Comparison of ENCODE assay signal across 8 mouse cellular contexts in the genomic region with DNA sequence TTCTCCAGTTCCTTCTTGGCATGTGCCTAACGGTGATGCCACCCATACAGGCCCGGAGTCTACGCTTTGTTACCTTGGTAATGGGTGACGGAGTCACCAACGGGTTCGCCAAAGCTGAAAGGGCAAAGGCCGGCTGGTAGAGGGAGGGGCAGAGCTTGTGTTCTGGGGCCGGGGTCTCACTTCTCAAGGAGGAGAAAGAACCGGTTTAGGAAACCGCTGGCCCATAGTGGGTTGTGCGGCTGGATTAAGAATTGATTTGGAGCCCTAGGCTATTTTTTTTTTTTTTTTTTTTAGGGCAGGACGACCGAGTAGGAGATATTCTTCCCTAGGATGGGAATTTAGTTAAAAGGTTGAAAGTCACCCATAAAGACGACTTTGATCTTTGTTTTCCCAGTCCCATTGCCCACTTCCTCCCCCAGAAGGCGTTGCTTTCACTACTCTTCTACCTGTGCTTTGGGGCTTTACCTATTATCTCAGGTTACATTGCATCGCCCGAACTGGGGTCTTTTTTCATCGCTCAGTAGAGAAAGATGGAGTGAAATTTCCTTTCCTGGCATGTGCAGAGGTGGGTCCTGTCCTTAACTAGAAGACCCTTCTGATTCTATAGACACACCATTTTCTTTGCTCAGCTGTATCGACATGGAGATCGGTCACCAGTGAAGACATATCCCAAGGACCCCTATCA. TPM values are rescaled to one million over a fixed set of nuclear protein-coding genes. Genes with fewer than 3 reads are reported as not detected.
DNase-seq lines count a peak whose midpoint lies in the region; ATAC-seq and TF ChIP-seq lines count a peak whose summit lies in the region.

No protein-coding gene starts in this region.

- peak overlapping the region; percentile 70 for H3K4me2 ChIP-seq in forebrain, embryonic 11.5 days (ENCODE audit: low read depth, low read length, severe bottlenecking)
- H3K4me2 ChIP-seq in liver, embryonic 12.5 days = peak overlapping the region; percentile 79

- H3K79me2 ChIP-seq in heart, adult 2 months (replicated peaks; ENCODE audit: control insufficient read depth, insufficient read depth, low read length) = no peaks in the 10 kb centered on the region
- peaks cover 6% of the 10 kb centered on the region for H3K79me2 ChIP-seq in C2C12 (ENCODE audit: control insufficient read depth, insufficient read depth)

- peak overlapping the region; percentile 79 for H3K9ac ChIP-seq in heart, adult 2 months (ENCODE audit: low read depth, low read length)
- H3K9ac ChIP-seq in forebrain, embryonic 11.5 days (ENCODE audit: low read length) = peak overlapping the region; percentile 92
- H3K9ac ChIP-seq in liver, embryonic 12.5 days = peak overlapping the region; percentile 83

- no peak for TF ChIP-seq POLR2A in heart, adult 2 months (IDR thresholded peaks at IDR 0.05; ENCODE audit: insufficient read depth, low read depth, low read length)

- H3K79me3 ChIP-seq in C2C12 (ENCODE audit: low read depth) = no peaks in the 10 kb centered on the region

- H3K36me3 ChIP-seq in heart, adult 2 months (ENCODE audit: control insufficient read depth, insufficient read depth, low read length) = no peaks in the 10 kb centered on the region; the same call in 1 of the 2 replicates
- H3K36me3 ChIP-seq in C2C12 (ENCODE audit: control insufficient read depth, insufficient read depth) = peaks cover 23% of the 10 kb centered on the region
- peaks cover 7% of the 10 kb centered on the region; the same call in 1 of the 2 replicates for H3K36me3 ChIP-seq in forebrain, embryonic 11.5 days (ENCODE audit: control insufficient read depth, insufficient read depth, low read length)
- H3K36me3 ChIP-seq in liver, embryonic 12.5 days = peaks cover 32% of the 10 kb centered on the region

- H3K4me1 ChIP-seq in heart, adult 2 months (ENCODE audit: control insufficient read depth, insufficient read depth, low read length) = peaks cover 5% of the 10 kb centered on the region; the same call in 1 of the 2 replicates
- peaks cover 14% of the 10 kb centered on the region for H3K4me1 ChIP-seq in forebrain, embryonic 11.5 days (replicated peaks; ENCODE audit: control insufficient read depth, insufficient read depth, low read length)
- peaks cover 22% of the 10 kb centered on the region for H3K4me1 ChIP-seq in liver, embryonic 12.5 days

- 14% methylated on average over 20 of the region's 20 CpGs for WGBS in heart, adult 2 months
- 13% methylated on average over 20 of the region's 20 CpGs for WGBS in forebrain, embryonic 11.5 days
- WGBS in liver, embryonic 12.5 days (ENCODE audit: insufficient replicate concordance) = 12% methylated on average over 20 of the region's 20 CpGs

- intact Hi-C loops in heart, adult 2 months (cut with DNase I) = loop anchor here (5.0 kb wide), 3 partner anchors 34 to 301 kb away; a partner anchor contains a TSS

- H3K27me3 ChIP-seq in heart, adult 2 months (ENCODE audit: control insufficient read depth, insufficient read depth, low read length) = no peaks in the 10 kb centered on the region
- no peaks in the 10 kb centered on the region for H3K27me3 ChIP-seq in C2C12 (ENCODE audit: control insufficient read depth, insufficient read depth, insufficient read length)
- H3K27me3 ChIP-seq in forebrain, embryonic 11.5 days (ENCODE audit: control insufficient read depth, insufficient read depth, low read length) = no peaks in the 10 kb centered on the region
- no peaks in the 10 kb centered on the region for H3K27me3 ChIP-seq in liver, embryonic 12.5 days (replicated peaks)

- no peak for TF ChIP-seq EP300 in heart, adult 2 months (IDR thresholded peaks at IDR 0.05; ENCODE audit: insufficient read depth, low read depth, low read length)

- H3ac ChIP-seq in C2C12 (ENCODE audit: control insufficient read depth, insufficient read length, low read depth) = peak overlapping the region; percentile 88

- TF ChIP-seq CTCF in heart, adult 2 months (IDR thresholded peaks at IDR 0.05) = no peak
- TF ChIP-seq CTCF in C2C12 (IDR thresholded peaks at IDR 0.05; ENCODE audit: control insufficient read depth, insufficient read depth, insufficient read length) = no peak

- no peak for DNase-seq in heart, adult 2 months
- DNase-seq in heart, postnatal 4 days = no peak
- no peak for DNase-seq in forebrain, embryonic 11.5 days (ENCODE audit: low spot score)
- DNase-seq in right cerebral cortex, postnatal 14 days = no peak
- DNase-seq in adrenal gland, postnatal 25 days = no peak
- DNase-seq in embryo, embryonic 10 days (ENCODE audit: low spot score) = no peak

- H3K9me3 ChIP-seq in forebrain, embryonic 11.5 days (ENCODE audit: control insufficient read depth, low read length) = no peaks in the 10 kb centered on the region
- no peaks in the 10 kb centered on the region for H3K9me3 ChIP-seq in liver, embryonic 12.5 days (replicated peaks)

- peak overlapping the region; percentile 82 for H3K27ac ChIP-seq in heart, adult 2 months
- peak overlapping the region; percentile 90 for H3K27ac ChIP-seq in forebrain, embryonic 11.5 days (ENCODE audit: low read depth, low read length)
- H3K27ac ChIP-seq in liver, embryonic 12.5 days = peak overlapping the region; percentile 86

- peak overlapping the region; percentile 87 for H3K4me3 ChIP-seq in heart, adult 2 months
- peak overlapping the region; percentile 80 for H3K4me3 ChIP-seq in C2C12 (ENCODE audit: insufficient read depth, poor library complexity, severe bottlenecking)
- peak overlapping the region; percentile 78 for H3K4me3 ChIP-seq in forebrain, embryonic 11.5 days (ENCODE audit: low read depth, low read length)
- peak overlapping the region; percentile 81 for H3K4me3 ChIP-seq in liver, embryonic 12.5 days

- no peak for ATAC-seq in forebrain, embryonic 11.5 days (replicated peaks; ENCODE audit: low FRiP score)
- ATAC-seq in liver, embryonic 12.5 days = no peak; the same call in 1 of the 2 replicates

TF ChIP-seq in C2C12, 6 proteins besides CTCF, POLR2A, EP300 and RAD21:
- TF ChIP-seq USF1 (IDR thresholded peaks at IDR 0.05; ENCODE audit: low read depth) = no peak
- TF ChIP-seq CEBPB (IDR thresholded peaks at IDR 0.05; ENCODE audit: low read depth) = no peak
- no peak for TF ChIP-seq MYOG (IDR thresholded peaks at IDR 0.05; ENCODE audit: control insufficient read depth, extremely low read depth, insufficient read length)
- no peak for TF ChIP-seq FOSL1 (IDR thresholded peaks at IDR 0.05; ENCODE audit: insufficient read depth, low read length, poor library complexity, severe bottlenecking)
- TF ChIP-seq MYOD1 (IDR thresholded peaks at IDR 0.05; ENCODE audit: control insufficient read depth, insufficient read length, low read depth) = no peak
- TF ChIP-seq MAX (IDR thresholded peaks at IDR 0.05) = no peak

RNA-seq across cellular contexts. Expression of a gene that starts 0.4 kb away (rescaled TPM):
- total RNA-seq in heart, adult 2 months (2021) = 10 to 100 TPM; 17.3 to 19.9 TPM
- polyA plus RNA-seq in heart, adult 2 months (2012; rRNA removed) = 15.0 and 20.4 TPM in 2 replicates
- total RNA-seq in heart, postnatal 4 days (2021) = 10 to 100 TPM; 21.0 to 21.8 TPM
- polyA plus RNA-seq in C2C12 (2012; fragmentation: generic; extraction: Trizol) = 11.3 TPM
- polyA plus RNA-seq in forebrain, embryonic 11.5 days (2014; fragmentation: Nextera tagmentation; extraction: Ambion mirVana) = 28.7 and 36.7 TPM in 2 replicates
- 9.6 and 10.3 TPM in 2 replicates for polyA plus RNA-seq in liver, embryonic 12.5 days (2016; fragmentation: Nextera tagmentation; extraction: Ambion mirVana)
- 34.0 and 41.8 TPM in 2 replicates for total RNA-seq in adrenal gland, postnatal 25 days (2021)

RNA-seq across cellular contexts. Expression of a gene that starts 0.5 kb away (rescaled TPM):
- total RNA-seq in heart, adult 2 months (2021) = 10 to 100 TPM; 20.3 to 27.6 TPM
- polyA plus RNA-seq in heart, adult 2 months (2012; rRNA removed) = 30.6 and 32.9 TPM in 2 replicates
- 1 to 10 TPM; 1.6 to 2.7 TPM for total RNA-seq in heart, postnatal 4 days (2021)
- polyA plus RNA-seq in C2C12 (2012; fragmentation: generic; extraction: Trizol) = 0.21 TPM
- 1.6 and 2.0 TPM in 2 replicates for polyA plus RNA-seq in forebrain, embryonic 11.5 days (2014; fragmentation: Nextera tagmentation; extraction: Ambion mirVana)
- polyA plus RNA-seq in liver, embryonic 12.5 days (2016; fragmentation: Nextera tagmentation; extraction: Ambion mirVana) = 12.9 and 13.5 TPM in 2 replicates
- total RNA-seq in adrenal gland, postnatal 25 days (2021) = 16.7 and 22.7 TPM in 2 replicates

RNA-seq across cellular contexts. Expression of a gene that starts 19.5 kb away (rescaled TPM):
- 1 to 10 TPM; 4.7 to 8.5 TPM for total RNA-seq in heart, adult 2 months (2021)
- 6.1 and 8.6 TPM in 2 replicates for polyA plus RNA-seq in heart, adult 2 months (2012; rRNA removed)
- total RNA-seq in heart, postnatal 4 days (2021) = 1 to 10 TPM; 5.2 to 5.5 TPM
- polyA plus RNA-seq in C2C12 (2012; fragmentation: generic; extraction: Trizol) = 4.9 TPM
- 23.3 and 26.9 TPM in 2 replicates for polyA plus RNA-seq in forebrain, embryonic 11.5 days (2014; fragmentation: Nextera tagmentation; extraction: Ambion mirVana)
- 12.1 and 13.4 TPM in 2 replicates for polyA plus RNA-seq in liver, embryonic 12.5 days (2016; fragmentation: Nextera tagmentation; extraction: Ambion mirVana)
- total RNA-seq in adrenal gland, postnatal 25 days (2021) = 21.0 and 22.9 TPM in 2 replicates

RNA-seq across cellular contexts. Expression of a gene that starts 33.7 kb away (rescaled TPM):
- total RNA-seq in heart, adult 2 months (2021) = 1 to 10 TPM; 2.7 to 3.2 TPM
- polyA plus RNA-seq in heart, adult 2 months (2012; rRNA removed) = 8.5 and 12.6 TPM in 2 replicates
- total RNA-seq in heart, postnatal 4 days (2021) = 1 to 10 TPM; 5.0 to 5.1 TPM
- polyA plus RNA-seq in C2C12 (2012; fragmentation: generic; extraction: Trizol) = 1.2 TPM
- 9.9 and 10.8 TPM in 2 replicates for polyA plus RNA-seq in forebrain, embryonic 11.5 days (2014; fragmentation: Nextera tagmentation; extraction: Ambion mirVana)
- 8.3 and 8.4 TPM in 2 replicates for polyA plus RNA-seq in liver, embryonic 12.5 days (2016; fragmentation: Nextera tagmentation; extraction: Ambion mirVana)
- 10.4 and 13.2 TPM in 2 replicates for total RNA-seq in adrenal gland, postnatal 25 days (2021)

RNA-seq across cellular contexts. Expression of a gene that starts 52.6 kb away (rescaled TPM):
- total RNA-seq in heart, adult 2 months (2021) = 100 to 1,000 TPM; 141 to 157 TPM
- polyA plus RNA-seq in heart, adult 2 months (2012; rRNA removed) = 139 and 165 TPM in 2 replicates
- total RNA-seq in heart, postnatal 4 days (2021) = 10 to 100 TPM; 90.5 to 99.5 TPM
- polyA plus RNA-seq in C2C12 (2012; fragmentation: generic; extraction: Trizol) = 19.0 TPM
- polyA plus RNA-seq in forebrain, embryonic 11.5 days (2014; fragmentation: Nextera tagmentation; extraction: Ambion mirVana) = 28.9 and 34.8 TPM in 2 replicates
- polyA plus RNA-seq in liver, embryonic 12.5 days (2016; fragmentation: Nextera tagmentation; extraction: Ambion mirVana) = 12.3 and 12.4 TPM in 2 replicates
- 134 and 152 TPM in 2 replicates for total RNA-seq in adrenal gland, postnatal 25 days (2021)
